Mouse (Mus musculus): Measurements from ENCODE around the gene Dhrs1.

DNA sequence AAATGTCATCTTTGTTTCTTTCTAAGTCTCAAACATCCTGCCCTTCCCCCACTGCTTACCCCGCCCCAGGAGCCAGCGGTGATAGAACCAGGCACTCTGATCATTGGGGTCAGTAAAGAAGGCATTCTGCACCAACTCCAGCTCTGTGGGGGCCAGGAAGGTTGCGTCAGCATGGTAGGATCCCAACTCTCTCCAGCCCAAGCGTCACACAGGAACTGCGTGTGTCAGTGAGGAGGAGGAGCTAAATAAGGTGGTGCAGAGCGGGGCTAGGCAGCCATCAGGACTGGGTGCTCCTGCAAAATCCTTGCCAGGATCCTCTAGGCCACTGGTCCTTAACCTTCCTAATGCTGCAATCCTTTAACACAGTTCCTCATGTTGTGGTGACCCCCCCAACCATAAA is 25.8 kb downstream of the Dhrs1 start:
- TF ChIP-seq POLR2A (IDR thresholded peaks at IDR 0.05; ENCODE audit: borderline replicate concordance, control insufficient read depth, low read depth, low read length) (no peak), CTCF (IDR thresholded peaks at IDR 0.05; ENCODE audit: control insufficient read depth, insufficient read depth, low read length) (no peak)

All from bone marrow, adult 2 months (tissue).